Mouse (Mus musculus): ENCODE measurements around the gene Galnt7.
A peak's percentile ranks its signal among the peaks of the same experiment; 100 is the strongest.

Galnt7 gene

DNA sequence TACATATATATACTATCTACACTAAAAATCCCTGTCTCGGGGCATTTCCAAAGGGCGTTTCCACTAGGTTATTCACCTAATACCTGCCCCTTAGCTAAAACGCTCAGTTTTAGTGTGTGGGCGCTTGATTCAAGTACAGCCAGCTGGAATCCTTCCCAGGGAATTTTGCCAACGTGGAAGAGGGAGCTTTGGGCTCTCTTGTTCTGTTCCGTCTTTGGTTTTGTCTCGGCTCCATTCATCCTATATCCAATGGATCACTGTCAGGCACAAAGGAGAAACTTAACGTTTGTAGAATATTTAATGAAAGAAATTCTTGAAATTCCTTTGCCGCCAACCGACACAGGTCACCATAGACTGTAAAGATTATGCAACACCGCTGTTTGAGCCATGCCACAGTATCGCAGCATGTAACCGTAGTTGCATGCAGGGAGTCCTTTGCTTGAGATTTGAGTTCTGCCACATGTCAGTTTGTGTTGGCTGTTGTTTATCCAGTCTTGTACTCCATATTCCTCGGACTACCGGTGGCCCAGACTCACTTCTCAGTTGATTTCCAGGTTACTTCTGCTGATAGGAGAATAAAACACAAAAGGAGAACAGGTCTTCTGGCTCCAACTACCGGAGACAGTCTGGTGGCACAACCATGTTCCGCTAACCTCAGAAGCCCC, 153.9 kb downstream of the Galnt7 start:
- DNase-seq (ENCODE audit: low spot score) = no peak

DNA sequence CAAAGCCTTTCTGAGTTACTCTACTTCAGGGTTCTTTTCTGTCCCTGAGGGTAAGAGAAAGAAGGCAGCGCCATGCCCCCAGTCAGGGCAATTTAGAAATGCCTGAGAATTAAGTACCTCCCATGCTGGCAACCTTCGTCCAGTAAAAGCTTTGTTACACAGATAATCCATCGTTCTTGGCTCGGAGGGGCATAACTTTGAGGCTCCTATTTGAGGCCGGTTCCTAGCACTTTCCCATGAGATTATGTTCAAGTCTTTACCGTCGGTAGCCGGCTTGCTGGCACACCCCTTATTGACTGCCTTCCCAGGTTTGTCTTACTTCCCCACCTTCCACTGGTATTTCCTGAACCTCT, 154.4 kb downstream of the Galnt7 start:
- DNase-seq (ENCODE audit: low spot score) = no peak

DNA sequence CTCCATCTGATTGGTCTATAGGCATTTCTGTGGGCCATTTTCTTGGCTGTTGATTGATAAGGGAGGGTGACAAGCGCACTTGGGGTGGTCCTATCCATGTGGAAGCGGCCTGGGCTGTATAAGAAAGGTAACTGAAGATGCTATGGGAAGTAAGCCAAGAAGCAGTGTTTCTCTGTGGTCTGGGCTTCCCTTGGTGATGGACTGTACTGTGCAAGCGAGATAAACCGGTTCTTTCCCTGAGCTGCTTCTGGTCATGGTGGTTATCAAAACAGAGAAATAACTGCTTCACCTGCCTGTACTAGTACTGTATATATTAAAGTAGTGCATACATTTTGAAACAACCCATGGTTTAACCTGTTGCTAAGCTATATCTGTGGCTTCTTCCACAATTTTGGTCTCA, 161.0 kb downstream of the Galnt7 start:
- no peak for DNase-seq (ENCODE audit: low spot score)

- DNase-seq (ENCODE audit: low spot score) = no peak
Measured at GRCm38 (mm10) chr8:57489896-57490295, 162.9 kb downstream of the Galnt7 start.

GRCm38 (mm10) chr8:57489366-57489765, 163.5 kb downstream of the Galnt7 start:
- no peak for DNase-seq (ENCODE audit: low spot score)

GRCm38 (mm10) chr8:57488312-57488765, 164.5 kb downstream of the Galnt7 start:
- peak; percentile 76 for DNase-seq (ENCODE audit: low spot score)

- DNase-seq (ENCODE audit: low spot score) = peak; percentile 99
Measured at GRCm38 (mm10) chr8:57487441-57488155, 165.2 kb downstream of the Galnt7 start, which contains the start of gene Sap30. TSS of gene Sap30 (minus strand) at chr8:57487860.

- DNase-seq (ENCODE audit: low spot score) = peak; percentile 63
Measured at GRCm38 (mm10) chr8:57486491-57487440, 166.1 kb downstream of the Galnt7 start.

DNA sequence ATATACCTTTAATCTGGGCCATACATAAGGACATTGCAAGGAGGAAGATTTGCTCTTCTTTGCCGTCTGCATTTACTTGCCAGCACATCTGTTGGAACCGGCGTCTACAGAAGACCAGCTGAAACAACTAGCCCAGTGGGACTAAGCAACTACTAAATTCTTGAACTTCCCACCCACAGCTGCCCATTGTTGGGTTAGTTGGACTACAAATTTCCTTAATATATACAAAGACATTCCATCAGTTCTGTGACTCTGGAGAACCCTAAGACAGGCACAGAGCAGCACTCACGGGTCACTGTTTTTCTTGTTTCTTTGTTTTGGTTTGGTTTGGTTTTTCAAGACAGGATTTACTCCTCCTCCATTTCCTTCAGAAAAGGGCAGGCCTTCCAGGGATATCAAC, 172.2 kb downstream of the Galnt7 start:
- no peak for DNase-seq (ENCODE audit: low spot score)

DNA sequence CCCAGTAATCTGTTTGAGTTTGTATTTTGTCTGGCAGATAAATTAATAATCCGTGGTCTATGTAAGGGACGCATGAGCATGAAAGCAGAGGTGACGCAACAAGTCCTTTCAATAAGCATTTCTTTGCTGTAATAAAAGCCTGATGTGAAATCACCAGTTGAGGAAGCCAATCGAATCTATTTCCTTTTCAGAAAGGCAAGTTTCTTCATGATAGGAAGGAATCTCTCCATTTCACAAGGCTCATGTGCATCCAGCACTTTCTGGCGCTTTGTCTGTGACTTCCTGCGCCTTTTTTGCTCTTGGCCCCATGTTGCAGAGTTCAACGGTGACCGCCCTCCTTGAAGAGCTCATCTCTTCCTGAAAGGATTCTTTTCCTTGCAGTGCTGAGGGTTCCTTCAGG, 173.1 kb downstream of the Galnt7 start:
- DNase-seq (ENCODE audit: low spot score) = no peak

GRCm38 (mm10) chr8:57478406-57478805, 174.4 kb downstream of the Galnt7 start:
- DNase-seq (ENCODE audit: low spot score) = no peak
